Comparison of ENCODE assay signal across 8 mouse cellular contexts in genomic region chr5:8997513-8997895, GRCm38 (mm10). TPM values are rescaled to one million over a fixed set of nuclear protein-coding genes. Genes with fewer than 3 reads are reported as not detected.
DNase-seq lines count a peak whose midpoint lies in the region; ATAC-seq and TF ChIP-seq lines count a peak whose summit lies in the region.

No protein-coding gene starts in this region.

- H3K27ac ChIP-seq in lung, embryonic 16.5 days (ENCODE audit: low read length), result peak overlapping the region; percentile 84
- H3K27ac ChIP-seq in forebrain, embryonic 12.5 days, result peak overlapping the region; percentile 91
- H3K27ac ChIP-seq in limb, embryonic 13.5 days, result peak overlapping the region; percentile 84
- H3K27ac ChIP-seq in olfactory bulb, adult 2 months (ENCODE audit: insufficient read depth, low read depth, low read length), result no peak overlapping the region

- peaks cover 2% of the 10 kb centered on the region; the same call in 1 of the 2 replicates for H3K36me3 ChIP-seq in lung, embryonic 16.5 days (ENCODE audit: control insufficient read depth, insufficient read depth, low read length)
- no peaks in the 10 kb centered on the region for H3K36me3 ChIP-seq in forebrain, embryonic 12.5 days (replicated peaks)
- H3K36me3 ChIP-seq in limb, embryonic 13.5 days, result peaks cover 16% of the 10 kb centered on the region

- 4% methylated on average over 8 of the region's 8 CpGs for WGBS in lung, embryonic 16.5 days
- 7% methylated on average over 8 of the region's 8 CpGs for WGBS in forebrain, embryonic 12.5 days
- WGBS in limb, embryonic 13.5 days, result 7% methylated on average over 8 of the region's 8 CpGs
- 22% methylated on average over 8 of the region's 8 CpGs for WGBS in olfactory bulb, adult 2 months

- H3K4me2 ChIP-seq in lung, embryonic 16.5 days (ENCODE audit: low read depth, low read length), result peak overlapping the region; percentile 76
- peak overlapping the region; percentile 72 for H3K4me2 ChIP-seq in forebrain, embryonic 12.5 days
- H3K4me2 ChIP-seq in limb, embryonic 13.5 days (replicated peaks), result peak overlapping the region; percentile 83

- no peak; the same call in 1 of the 2 replicates for TF ChIP-seq CTCF in olfactory bulb, adult 2 months (IDR thresholded peaks at IDR 0.05; ENCODE audit: insufficient read depth, low read depth, low read length)

- peak overlapping the region; percentile 63 for H3K4me3 ChIP-seq in lung, embryonic 16.5 days (ENCODE audit: low read length)
- peak overlapping the region; percentile 75 for H3K4me3 ChIP-seq in forebrain, embryonic 12.5 days (replicated peaks)
- peak overlapping the region; percentile 74 for H3K4me3 ChIP-seq in limb, embryonic 13.5 days
- peak overlapping the region; percentile 84 for H3K4me3 ChIP-seq in olfactory bulb, adult 2 months (ENCODE audit: insufficient read depth, low read depth, low read length)

- H3K27me3 ChIP-seq in lung, embryonic 16.5 days (ENCODE audit: control insufficient read depth, insufficient read depth, low read depth, low read length), result no peaks in the 10 kb centered on the region
- H3K27me3 ChIP-seq in forebrain, embryonic 12.5 days, result no peaks in the 10 kb centered on the region
- no peaks in the 10 kb centered on the region for H3K27me3 ChIP-seq in limb, embryonic 13.5 days

- peak overlapping the region; percentile 80 for H3K9ac ChIP-seq in lung, embryonic 16.5 days (ENCODE audit: low read length)
- peak overlapping the region; percentile 85 for H3K9ac ChIP-seq in forebrain, embryonic 12.5 days
- peak overlapping the region; percentile 85 for H3K9ac ChIP-seq in limb, embryonic 13.5 days

- DNase-seq in lung, postnatal 10 days, result no peak
- no peak for DNase-seq in thymus, adult 18-20 months
- no peak for DNase-seq in c-Kit-positive CD71-positive TER-119-positive erythroid progenitor cells, embryonic 14.5 days (ENCODE audit: low spot score)

- H3K4me1 ChIP-seq in lung, embryonic 16.5 days (replicated peaks; ENCODE audit: control insufficient read depth, insufficient read depth, low read length), result no peaks in the 10 kb centered on the region; the same call in 1 of the 2 replicates
- peaks cover 27% of the 10 kb centered on the region for H3K4me1 ChIP-seq in forebrain, embryonic 12.5 days
- H3K4me1 ChIP-seq in limb, embryonic 13.5 days, result peaks cover 15% of the 10 kb centered on the region
- no peaks in the 10 kb centered on the region for H3K4me1 ChIP-seq in olfactory bulb, adult 2 months (ENCODE audit: control insufficient read depth, insufficient read depth, low read length)

- peak; percentile 29 for ATAC-seq in lung, embryonic 16.5 days (ENCODE audit: low read depth)
- no peak; the same call in 1 of the 2 replicates for ATAC-seq in forebrain, embryonic 12.5 days (ENCODE audit: low FRiP score)
- ATAC-seq in limb, embryonic 13.5 days (ENCODE audit: low FRiP score, low read depth), result peak; percentile 1; the same call in 1 of the 2 replicates
- ATAC-seq in CD4-positive, CD25-positive, alpha-beta regulatory T cell, adult 4 months, result no peak

- TF ChIP-seq POLR2A in olfactory bulb, adult 2 months (IDR thresholded peaks at IDR 0.05; ENCODE audit: insufficient read depth, low read depth, low read length), result no peak

- no peaks in the 10 kb centered on the region for H3K9me3 ChIP-seq in lung, embryonic 16.5 days (ENCODE audit: control insufficient read depth, low read length)
- H3K9me3 ChIP-seq in forebrain, embryonic 12.5 days, result no peaks in the 10 kb centered on the region
- no peaks in the 10 kb centered on the region for H3K9me3 ChIP-seq in limb, embryonic 13.5 days

RNA-seq across cellular contexts. Expression of gene Crot, which starts 0.4 kb away (rescaled TPM):
- 33.6 and 35.6 TPM in 2 replicates for polyA plus RNA-seq in lung, embryonic 16.5 days (2015; fragmentation: Nextera tagmentation; extraction: Ambion mirVana)
- polyA plus RNA-seq in forebrain, embryonic 12.5 days (2016; fragmentation: Nextera tagmentation; extraction: Ambion mirVana), result 27.8 and 28.0 TPM in 2 replicates
- 44.1 and 46.5 TPM in 2 replicates for polyA plus RNA-seq in limb, embryonic 13.5 days (2015; fragmentation: Nextera tagmentation; extraction: Ambion mirVana)
- polyA plus RNA-seq in olfactory bulb, adult 2 months (2012; ENCODE audit: insufficient read depth, insufficient read length, low replicate concordance, missing spikeins), result not detected in 2 replicates
- 10 to 100 TPM; 69.6 to 70.4 TPM for polyA plus RNA-seq in CD4-positive, CD25-positive, alpha-beta regulatory T cell, adult 4 months (2017; shearing (Covaris generic))

Comparison
In these comparisons a context has a peak if more than half of its experiments do, and no peak if none do; other contexts are left out.
1. ATAC-seq: peak in lung, embryonic 16.5 days (single experiment) and limb, embryonic 13.5 days (single experiment); none in forebrain, embryonic 12.5 days (single experiment) and CD4-positive, CD25-positive, alpha-beta regulatory T cell, adult 4 months (single experiment).
2. Peak in every context shown above with its lines, with median percentiles within 50 percentile points of each other: H3K4me2 ChIP-seq, H3K4me3 ChIP-seq and H3K9ac ChIP-seq.